12 mouse cellular contexts compared by ENCODE assay signal in the genomic region with DNA sequence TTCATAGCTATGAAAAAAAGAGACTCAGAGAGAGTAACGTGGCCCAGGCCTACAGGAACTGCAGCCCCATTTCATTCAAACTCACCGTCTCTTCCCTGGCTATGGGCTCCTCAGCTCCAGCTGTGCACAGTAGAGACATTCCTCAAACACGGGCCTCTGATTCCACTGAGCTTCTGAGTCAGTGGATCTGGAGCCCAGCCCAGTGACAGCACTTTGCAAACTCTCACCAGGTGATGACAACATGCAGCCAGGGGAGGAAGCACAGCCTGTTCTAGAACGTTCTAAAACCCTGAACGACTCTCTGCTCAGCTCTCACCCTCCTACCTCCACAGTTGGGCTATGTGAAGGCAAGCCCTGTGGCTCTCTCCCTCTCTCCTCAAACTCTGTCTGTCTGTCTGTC. TPM values are rescaled to one million over a fixed set of nuclear protein-coding genes. Genes with fewer than 3 reads are reported as not detected.
DNase-seq lines count a peak whose midpoint lies in the region; ATAC-seq and TF ChIP-seq lines count a peak whose summit lies in the region.
"Had no signal": no experiment of that assay in that cellular context is flagged by ENCODE, and none has a peak within 500 bp of the region (broad histone marks: within the 10 kb centered on the region; RNA-seq: fewer than 3 reads in every experiment).

No protein-coding gene starts in this region.

- H3K4me1 ChIP-seq in kidney, embryonic 16.5 days (ENCODE audit: insufficient read depth, low read length) = peaks cover 9% of the 10 kb centered on the region; the same call in 1 of the 2 replicates

- H3K27ac ChIP-seq in left cerebral cortex, adult 2 months = no peak overlapping the region
- H3K27ac ChIP-seq in kidney, embryonic 16.5 days (ENCODE audit: low read length) = no peak overlapping the region
- H3K27ac ChIP-seq: lung, embryonic 15.5 days had no signal

- ATAC-seq in frontal cortex, adult (ENCODE audit: low TSS enrichment) = peak; percentile 83
- no peak for ATAC-seq in kidney, embryonic 16.5 days (ENCODE audit: low FRiP score, low TSS enrichment)
- ATAC-seq: forebrain, postnatal 0 days had no signal

- intact Hi-C loops in left cerebral cortex, adult 2 months (cut with DNase I) = no loop called here

- no peak overlapping the region for H3K4me3 ChIP-seq in left cerebral cortex, adult 2 months
- no peak overlapping the region for H3K4me3 ChIP-seq in kidney, embryonic 16.5 days (ENCODE audit: low read length)
- H3K4me3 ChIP-seq: lung, embryonic 15.5 days had no signal

- no peak overlapping the region for H3K9ac ChIP-seq in kidney, embryonic 16.5 days (replicated peaks; ENCODE audit: low read length)
- H3K9ac ChIP-seq: forebrain, postnatal 0 days; lung, embryonic 15.5 days had no signal

- DNase-seq in frontal cortex, postnatal 10 days (ENCODE audit: low spot score in 2 of 2) = no peak
- peak; percentile 59 for DNase-seq in right cerebral cortex, adult 18-20 months
- DNase-seq in right cerebral cortex, postnatal 10 days (ENCODE audit: low spot score in 2 of 2) = no peak
- DNase-seq in left cerebral cortex, adult 2 months (ENCODE audit: extremely low spot score in 1 of 2, low spot score in 2 of 2) = peak; percentile 26 to 35
- DNase-seq in telencephalon, adult 2 months (ENCODE audit: low read depth, low spot score) = peak; percentile 57
- no peak for DNase-seq in cerebellum, adult 9-11 months
- DNase-seq: forebrain, postnatal 0 days; kidney, adult 11 months had no signal

- no peaks in the 10 kb centered on the region for H3K9me3 ChIP-seq in kidney, embryonic 16.5 days (ENCODE audit: low read length)
- H3K9me3 ChIP-seq: lung, embryonic 15.5 days had no signal

- WGBS in kidney, embryonic 16.5 days = 68% methylated on average over 5 of the region's 5 CpGs

- H3K27me3 ChIP-seq in kidney, embryonic 16.5 days (ENCODE audit: insufficient read depth, low read length) = no peaks in the 10 kb centered on the region
- H3K27me3 ChIP-seq: lung, embryonic 15.5 days had no signal

- no peaks in the 10 kb centered on the region for H3K36me3 ChIP-seq in kidney, embryonic 16.5 days (ENCODE audit: insufficient read depth, low read length)
- H3K36me3 ChIP-seq: lung, embryonic 15.5 days had no signal

- no peak for TF ChIP-seq CTCF in left cerebral cortex, adult 2 months (IDR thresholded peaks at IDR 0.05)

- H3K4me2 ChIP-seq in kidney, embryonic 16.5 days (replicated peaks; ENCODE audit: low read depth, low read length) = no peak overlapping the region
- H3K4me2 ChIP-seq: lung, embryonic 15.5 days had no signal

RNA-seq across cellular contexts. Expression of a gene that starts 1.6 kb away (rescaled TPM):
- total RNA-seq in left cerebral cortex, adult 2 months (2021) = not detected
- 0.45 and 0.62 TPM in 2 replicates for polyA plus RNA-seq in kidney, embryonic 16.5 days (2015; fragmentation: Nextera tagmentation; extraction: Ambion mirVana)
- total RNA-seq: forebrain, postnatal 0 days had no signal

RNA-seq across cellular contexts. Expression of a gene that starts 11.8 kb away (rescaled TPM):
- total RNA-seq in left cerebral cortex, adult 2 months (2021) = under 1 TPM; 0.18 to 0.23 TPM
- polyA plus RNA-seq in kidney, embryonic 16.5 days (2015; fragmentation: Nextera tagmentation; extraction: Ambion mirVana) = 0.04 and 0.14 TPM in 2 replicates
- total RNA-seq: common myeloid progenitor, adult 5-6 weeks; forebrain, postnatal 0 days had no signal
- polyA plus RNA-seq: lung, embryonic 15.5 days had no signal

Comparison
In these comparisons a context has a peak if more than half of its experiments do, and no peak if none do; other contexts are left out.
1. DNase-seq: peak in right cerebral cortex, adult 18-20 months (single experiment), left cerebral cortex, adult 2 months (2 of 2) and telencephalon, adult 2 months (single experiment); none in frontal cortex, postnatal 10 days (0 of 2), right cerebral cortex, postnatal 10 days (0 of 2) and cerebellum, adult 9-11 months (single experiment).